Mouse (Mus musculus): ENCODE measurements around the gene Prr12.

Prr12 gene

GRCm38 (mm10) chr7:44996672-44997071 lies 56.0 kb downstream of the Prr12 start:
- no peak for DNase-seq

GRCm38 (mm10) chr7:44986879-44987718 lies 65.6 kb downstream of the Prr12 start:
- DNase-seq = no peak

- peak; percentile 99 for DNase-seq
Measured at GRCm38 (mm10) chr7:44986192-44986878, 66.3 kb downstream of the Prr12 start, which contains the start of gene Prmt1. TSS of gene Prmt1 (minus strand) at chr7:44986568.

- DNase-seq = peak; percentile 81
Measured at GRCm38 (mm10) chr7:44985595-44986191, 67.0 kb downstream of the Prr12 start.

GRCm38 (mm10) chr7:44984833-44985164 lies 67.9 kb downstream of the Prr12 start:
- DNase-seq = no peak

- no peak for DNase-seq
Measured at GRCm38 (mm10) chr7:44983944-44984832, 68.5 kb downstream of the Prr12 start.

- peak; percentile 90 for DNase-seq
Measured at GRCm38 (mm10) chr7:44983085-44983484, 69.6 kb downstream of the Prr12 start.

- no peak for DNase-seq
Measured at GRCm38 (mm10) chr7:44981539-44981938, 71.1 kb downstream of the Prr12 start.

GRCm38 (mm10) chr7:44978300-44978699 lies 74.4 kb downstream of the Prr12 start:
- DNase-seq = no peak
